Mouse (Mus musculus) spleen, postnatal 4 days (tissue): ENCODE data around the gene Efcab14.

Experiments used
- DNase-seq, 2 experiments: peaks; one replicate each; pipeline ENCODE4 v3.0.0; 2022; ENCODE audit warnings: low spot score in 2 of 2

Efcab14 gene

DNA sequence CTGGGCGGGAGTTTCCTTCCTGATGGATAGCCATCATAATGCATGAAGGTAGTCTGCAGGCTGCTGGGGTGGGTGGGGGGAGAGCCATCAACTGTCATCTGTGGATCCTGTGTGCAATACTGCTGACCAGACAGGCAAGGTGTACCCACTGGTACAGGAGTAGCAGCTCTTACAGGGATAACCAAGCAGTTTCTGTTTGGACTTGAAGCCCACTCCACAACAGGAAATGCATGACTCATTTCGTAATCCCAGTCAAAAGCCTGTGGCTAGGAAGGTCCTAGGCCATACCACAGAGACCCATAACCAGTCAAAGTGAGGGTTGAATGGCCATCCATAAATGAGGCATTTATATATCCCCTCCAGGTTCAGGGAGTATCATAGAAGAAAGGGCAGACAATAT is 40.1 kb downstream of the Efcab14 start:
- DNase-seq = no peak

- DNase-seq = no peak
Measured at GRCm38 (mm10) chr4:115780269-115780668, 42.7 kb downstream of the Efcab14 start.

GRCm38 (mm10) chr4:115780918-115781317 is 43.4 kb downstream of the Efcab14 start, which contains the start of gene Tex38:
Gene Tex38 (minus strand): TSS chr4:115781018.
- DNase-seq = no peak

DNA sequence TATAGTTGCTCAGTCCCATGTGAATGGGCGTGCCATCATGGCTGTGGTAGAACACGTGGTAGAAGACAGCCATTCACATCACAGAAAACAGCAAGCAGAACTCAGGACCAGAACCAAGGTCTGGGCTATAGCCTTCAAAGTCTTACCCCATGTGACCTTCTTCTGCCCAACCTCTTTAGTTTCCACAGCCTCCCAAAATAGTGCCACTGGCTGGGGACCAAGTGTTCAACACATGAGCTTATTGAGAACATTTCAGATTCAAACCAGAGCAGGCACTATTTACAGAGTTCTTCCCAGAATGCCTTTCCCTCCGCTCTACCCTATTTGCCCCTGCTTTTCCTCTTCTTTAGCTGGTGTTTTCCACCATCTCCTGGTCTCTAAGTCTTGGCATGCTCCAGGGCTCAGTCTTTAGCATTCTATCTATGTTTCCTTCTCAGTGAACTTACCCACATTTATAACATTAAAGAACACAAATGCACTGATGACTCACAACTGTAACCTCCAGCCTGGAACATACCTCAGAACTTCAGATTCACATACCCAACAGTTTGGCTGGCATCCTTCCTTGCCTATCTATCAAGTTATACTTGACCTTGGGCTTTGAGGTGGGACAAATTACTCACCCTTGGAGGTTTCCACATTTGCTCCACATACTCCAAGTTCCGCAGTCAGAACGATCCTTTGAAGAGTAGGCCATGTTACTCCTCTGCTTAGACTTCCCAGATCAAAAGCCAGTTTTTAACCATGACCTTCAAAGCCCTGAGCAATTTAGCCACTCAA is 44.7 kb downstream of the Efcab14 start:
- DNase-seq = no peak

DNA sequence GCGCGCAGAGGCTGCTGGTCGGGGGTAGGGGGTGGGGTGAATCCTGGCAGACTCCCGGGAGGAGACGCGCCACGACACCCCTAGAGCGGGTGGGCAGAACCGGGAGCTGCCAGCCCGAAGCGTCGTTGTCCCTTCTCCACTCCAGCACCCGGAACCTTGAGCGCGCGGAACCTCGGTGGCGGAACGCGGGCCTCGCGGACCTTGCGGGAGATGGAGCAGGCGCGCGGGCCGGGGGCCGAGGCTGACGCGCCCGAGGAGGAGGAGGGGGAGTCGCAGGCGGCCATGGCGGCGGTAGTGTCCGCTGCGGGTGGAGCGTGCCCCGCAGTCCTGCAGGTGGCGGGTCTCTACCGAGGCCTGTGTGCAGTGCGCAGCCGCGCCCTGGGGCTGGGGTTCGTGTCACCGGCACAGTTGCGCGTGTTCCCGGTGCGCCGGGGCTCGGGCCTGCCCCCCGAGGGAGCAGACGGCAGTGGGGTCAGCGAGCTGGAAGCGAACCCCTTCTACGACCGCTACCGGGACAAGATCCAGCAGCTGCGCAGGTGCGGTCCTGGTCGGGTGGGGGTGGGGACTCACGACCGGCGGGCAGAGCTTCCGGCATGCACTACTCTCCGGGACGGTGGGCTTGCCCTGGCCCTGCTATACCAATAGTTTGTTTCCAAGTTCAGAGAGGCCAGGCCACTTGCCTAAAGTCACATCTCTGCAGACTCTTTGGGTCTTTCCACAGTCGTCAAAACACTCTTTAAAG is 47.4 kb downstream of the Efcab14 start, which contains the start of gene Atpaf1:
Gene Atpaf1, plus strand, starts transcription at position 44 of the 742 bp plus-strand sequence.
- peak; percentile 63 to 90 for DNase-seq

- DNase-seq = no peak
Measured at GRCm38 (mm10) chr4:115785511-115786034, 48.0 kb downstream of the Efcab14 start.

DNA sequence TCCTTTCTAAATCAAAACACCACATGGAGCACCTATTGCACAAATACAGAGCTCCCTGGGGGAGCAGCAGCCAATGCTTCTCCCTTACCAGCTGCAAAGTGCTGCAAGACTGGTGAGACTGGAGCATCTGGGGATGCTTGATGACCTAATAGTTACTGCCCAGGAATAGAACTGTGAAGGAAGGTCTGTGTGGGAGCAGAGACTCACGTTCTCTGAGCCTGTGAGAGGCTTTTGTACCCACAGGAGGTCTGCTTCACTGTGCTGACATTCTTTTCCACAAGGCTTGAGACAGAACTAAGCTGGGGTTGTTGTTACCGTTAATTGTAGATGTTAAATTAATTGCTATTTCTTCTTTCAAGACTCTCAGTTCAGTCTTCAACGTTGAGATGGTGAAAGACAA is 53.3 kb downstream of the Efcab14 start:
- DNase-seq = no peak

GRCm38 (mm10) chr4:115795360-115795759 is 57.8 kb downstream of the Efcab14 start:
- DNase-seq = no peak

DNA sequence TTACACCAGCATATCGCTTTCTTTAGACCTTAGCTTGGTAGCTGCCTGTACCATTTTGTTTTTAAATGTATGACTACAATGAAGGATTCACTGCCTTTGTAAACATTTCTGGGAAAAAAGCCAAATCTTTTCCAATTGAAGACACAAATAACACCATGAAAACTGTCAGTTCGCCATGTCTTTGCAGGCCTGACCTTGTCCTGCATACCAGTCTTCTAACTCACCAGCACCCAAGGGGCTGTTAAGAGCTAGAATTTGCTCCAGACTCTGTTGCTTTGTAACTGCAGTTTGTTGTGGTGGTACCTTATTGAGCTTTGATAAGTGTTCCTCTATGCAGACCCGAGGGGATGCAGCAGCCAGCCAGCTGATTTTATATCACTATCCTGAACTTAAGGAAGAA is 62.4 kb downstream of the Efcab14 start:
- DNase-seq = no peak

DNA sequence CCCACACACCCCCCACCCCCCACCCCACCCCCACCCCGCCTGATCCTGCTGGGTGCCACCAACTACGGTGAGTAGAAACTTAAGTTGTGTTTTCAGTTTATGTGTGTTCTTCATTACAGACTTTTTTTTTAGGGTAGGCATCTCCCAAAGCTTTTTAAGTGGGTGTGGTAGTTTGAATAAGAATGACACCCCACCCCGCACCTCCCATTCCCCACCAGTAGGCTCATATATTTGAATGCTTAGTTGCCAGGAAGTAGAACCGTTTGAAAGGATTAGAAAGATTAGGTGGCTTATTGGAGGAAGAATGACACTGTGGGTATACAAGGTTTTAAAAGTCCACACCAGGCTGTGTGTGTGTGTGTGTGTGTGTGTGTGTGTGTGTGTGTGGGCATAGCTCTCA is 74.8 kb downstream of the Efcab14 start:
- DNase-seq = no peak

DNA sequence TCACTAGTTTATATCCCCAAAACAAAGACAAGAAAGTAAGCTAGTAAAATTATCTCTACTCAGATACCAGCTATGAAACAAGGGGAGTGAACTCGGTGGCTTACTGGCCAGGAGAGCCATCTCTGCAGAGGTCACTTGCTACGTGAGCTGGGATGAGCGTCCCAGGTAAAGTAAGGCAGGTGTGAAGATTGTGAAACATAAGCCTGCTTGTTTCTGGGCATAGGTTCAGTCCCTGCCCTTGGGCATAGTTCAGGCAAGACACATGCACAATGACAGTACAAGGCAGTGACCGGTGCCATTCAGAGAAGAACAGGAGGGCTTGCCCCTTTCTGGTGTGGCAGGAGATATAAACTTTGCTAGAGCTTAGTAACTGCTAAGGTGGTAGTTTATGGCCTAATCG is 78.1 kb downstream of the Efcab14 start:
- no peak for DNase-seq

DNA sequence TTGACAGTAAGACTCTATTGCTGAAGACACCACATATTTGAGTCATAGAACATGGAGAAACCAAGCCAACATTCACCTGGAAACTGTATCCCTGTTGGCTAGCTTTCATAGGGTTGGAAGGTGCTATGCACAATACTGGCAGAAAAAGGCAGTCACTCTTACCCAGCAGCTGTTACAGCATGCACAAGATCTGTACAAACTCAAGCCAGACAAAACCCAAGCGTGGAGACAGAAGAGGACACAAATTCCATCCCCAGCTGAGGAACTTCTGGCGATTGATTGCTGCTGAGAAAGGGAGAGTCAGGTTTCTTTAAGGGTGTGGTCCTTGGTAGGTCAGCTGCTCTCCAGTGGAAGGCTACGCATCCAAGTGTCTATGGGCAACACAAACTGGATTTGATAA is 82.7 kb downstream of the Efcab14 start:
- no peak for DNase-seq

GRCm38 (mm10) chr4:115820944-115821343 is 83.4 kb downstream of the Efcab14 start:
- no peak for DNase-seq

DNA sequence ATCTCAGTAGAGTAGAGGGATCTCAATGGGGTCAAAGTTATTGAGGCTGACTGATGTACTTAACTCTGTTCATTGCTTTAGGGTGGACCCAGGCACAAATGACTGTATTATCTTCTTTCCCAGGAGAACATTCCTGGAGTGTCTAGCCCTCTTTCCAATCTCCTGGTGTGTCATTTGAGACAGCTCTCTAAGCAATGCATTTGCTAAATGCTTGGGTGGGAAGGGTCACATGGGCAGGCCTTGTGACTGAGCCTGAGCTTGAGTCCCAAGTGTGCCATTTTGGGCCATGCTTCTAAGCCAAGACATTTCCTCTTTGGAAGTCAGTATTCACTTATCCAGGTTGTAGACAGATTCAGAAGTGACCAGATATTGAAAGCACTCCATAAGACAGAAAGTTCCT is 83.9 kb downstream of the Efcab14 start:
- no peak for DNase-seq

- no peak for DNase-seq
Measured at GRCm38 (mm10) chr4:115821928-115822327, 84.4 kb downstream of the Efcab14 start.

GRCm38 (mm10) chr4:115824178-115824577 is 86.6 kb downstream of the Efcab14 start:
- no peak for DNase-seq

DNA sequence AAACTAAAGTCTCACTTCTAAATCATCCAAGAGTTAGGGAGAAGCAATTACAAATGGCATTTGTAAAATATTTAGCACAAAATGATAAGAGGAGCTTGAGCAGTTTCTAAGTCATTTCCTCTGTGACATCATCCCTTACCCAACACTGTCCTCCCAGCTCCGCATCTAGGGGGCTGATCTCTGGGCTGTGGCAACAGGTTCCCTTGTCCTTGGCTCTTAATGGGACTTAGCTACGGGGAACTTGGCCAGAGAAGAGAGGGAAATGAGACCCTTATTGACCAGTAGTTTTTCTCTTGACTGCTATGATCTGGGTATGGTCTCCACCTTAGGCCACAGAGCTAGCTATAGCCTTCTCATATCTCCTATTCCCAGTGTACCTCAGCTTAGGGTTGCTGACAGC is 87.7 kb downstream of the Efcab14 start:
- DNase-seq = no peak
